Mouse (Mus musculus): Measurements from ENCODE around the gene Enthd1. TPM values are rescaled to one million over a fixed set of nuclear protein-coding genes. Genes with fewer than 3 reads are reported as not detected.
"Not testable (repeated sequence)": the region's sequence is repeated elsewhere in the genome, so short reads cannot be mapped to it uniquely, and the experiment has no call there.

The Enthd1 gene
- total and polyA plus RNA-seq, 2 experiments from 2014 or later = not detected

- Histone ChIP-seq H3K4me1 (ENCODE audit: insufficient read depth, low read length) (peaks cover 8% of the 10 kb centered on the region; the same call in 1 of the 2 replicates), H3K27me3 (ENCODE audit: insufficient read depth, low read length) (no peaks in the 10 kb centered on the region), H3K36me3 (ENCODE audit: insufficient read depth, low read length) (no peaks in the 10 kb centered on the region), H3K27ac (ENCODE audit: low read depth, low read length) (no peak overlapping the region), H3K9me3 (ENCODE audit: low read length) (no peaks in the 10 kb centered on the region), H3K4me2 (ENCODE audit: low read depth, low read length, poor library complexity, severe bottlenecking) (no peak overlapping the region), H3K9ac (replicated peaks; ENCODE audit: low read length, poor library complexity, severe bottlenecking) (no peak overlapping the region), H3K4me3 (ENCODE audit: low read depth, low read length) (no peak overlapping the region)
- no peak for ATAC-seq (ENCODE audit: low FRiP score)
- DNase-seq (ENCODE audit: low spot score) = no peak
- WGBS = 77% methylated on average over 3 of the region's 3 CpGs
- TF ChIP-seq CTCF (IDR thresholded peaks at IDR 0.05) = no peak
Observed at GRCm38 (mm10) chr15:80516525-80516924, 48.4 kb downstream of the Enthd1 start.

- no peaks in the 10 kb centered on the region for H3K4me1 ChIP-seq (ENCODE audit: insufficient read depth, low read length)
- peak; percentile 32 for DNase-seq (ENCODE audit: low spot score)
- H3K9me3 ChIP-seq (ENCODE audit: low read length) = no peaks in the 10 kb centered on the region
Observed at GRCm38 (mm10) chr15:80505086-80505485, 59.9 kb downstream of the Enthd1 start.

GRCm38 (mm10) chr15:80503155-80503554, 61.8 kb downstream of the Enthd1 start:
- WGBS = 95% methylated on average over 4 of the region's 4 CpGs
- H3K36me3 ChIP-seq (ENCODE audit: insufficient read depth, low read length) = not testable (repeated sequence)

More at GRCm38 (mm10) chr15:80505086-80505485, 59.9 kb downstream of the Enthd1 start:
- no peak for ATAC-seq (ENCODE audit: low FRiP score)
- WGBS = 12% methylated on average over 4 of the region's 4 CpGs
- Histone ChIP-seq H3K27ac (ENCODE audit: low read depth, low read length) (no peak overlapping the region), H3K27me3 (ENCODE audit: insufficient read depth, low read length) (no peaks in the 10 kb centered on the region), H3K4me2 (ENCODE audit: low read depth, low read length, poor library complexity, severe bottlenecking) (no peak overlapping the region), H3K4me3 (ENCODE audit: low read depth, low read length) (no peak overlapping the region), H3K36me3 (ENCODE audit: insufficient read depth, low read length) (no peaks in the 10 kb centered on the region), H3K9ac (replicated peaks; ENCODE audit: low read length, poor library complexity, severe bottlenecking) (no peak overlapping the region)
- TF ChIP-seq CTCF (IDR thresholded peaks at IDR 0.05) = no peak

GRCm38 (mm10) chr15:80502741-80503140, 62.2 kb downstream of the Enthd1 start:
- no peaks in the 10 kb centered on the region for H3K36me3 ChIP-seq (ENCODE audit: insufficient read depth, low read length)
- no peaks in the 10 kb centered on the region for H3K27me3 ChIP-seq (ENCODE audit: insufficient read depth, low read length)
- TF ChIP-seq CTCF (IDR thresholded peaks at IDR 0.05) = no peak
- no peaks in the 10 kb centered on the region for H3K9me3 ChIP-seq (ENCODE audit: low read length)
- H3K4me2 ChIP-seq (ENCODE audit: low read depth, low read length, poor library complexity, severe bottlenecking) = no peak overlapping the region
- H3K27ac ChIP-seq (ENCODE audit: low read depth, low read length) = no peak overlapping the region
- no peak for ATAC-seq (ENCODE audit: low FRiP score)
- no peak for DNase-seq (ENCODE audit: low spot score)
- no peak overlapping the region for H3K4me3 ChIP-seq (ENCODE audit: low read depth, low read length)
- no peaks in the 10 kb centered on the region for H3K4me1 ChIP-seq (ENCODE audit: insufficient read depth, low read length)
- WGBS = 92% methylated on average over 2 of the region's 2 CpGs
- no peak overlapping the region for H3K9ac ChIP-seq (replicated peaks; ENCODE audit: low read length, poor library complexity, severe bottlenecking)

More at GRCm38 (mm10) chr15:80503155-80503554, 61.8 kb downstream of the Enthd1 start:
- not testable (repeated sequence) for H3K27me3 ChIP-seq (ENCODE audit: insufficient read depth, low read length); H3K4me1 ChIP-seq (ENCODE audit: insufficient read depth, low read length); DNase-seq (ENCODE audit: low spot score); H3K4me3 ChIP-seq (ENCODE audit: low read depth, low read length); H3K27ac ChIP-seq (ENCODE audit: low read depth, low read length); ATAC-seq (ENCODE audit: low FRiP score); H3K9me3 ChIP-seq (ENCODE audit: low read length); H3K9ac ChIP-seq (replicated peaks; ENCODE audit: low read length, poor library complexity, severe bottlenecking); H3K4me2 ChIP-seq (ENCODE audit: low read depth, low read length, poor library complexity, severe bottlenecking)

GRCm38 (mm10) chr15:80501106-80502096, 63.6 kb downstream of the Enthd1 start:
- no peaks in the 10 kb centered on the region for H3K9me3 ChIP-seq (ENCODE audit: low read length)
- no peak overlapping the region for H3K27ac ChIP-seq (ENCODE audit: low read depth, low read length)
- H3K4me3 ChIP-seq (ENCODE audit: low read depth, low read length) = no peak overlapping the region
- TF ChIP-seq CTCF (IDR thresholded peaks at IDR 0.05) = no peak
- H3K9ac ChIP-seq (replicated peaks; ENCODE audit: low read length, poor library complexity, severe bottlenecking) = no peak overlapping the region
- H3K4me2 ChIP-seq (ENCODE audit: low read depth, low read length, poor library complexity, severe bottlenecking) = no peak overlapping the region
- no peak for DNase-seq (ENCODE audit: low spot score)
- H3K27me3 ChIP-seq (ENCODE audit: insufficient read depth, low read length) = no peaks in the 10 kb centered on the region
- no peaks in the 10 kb centered on the region for H3K4me1 ChIP-seq (ENCODE audit: insufficient read depth, low read length)
- ATAC-seq (ENCODE audit: low FRiP score) = no peak
- 90% methylated on average over 21 of the region's 21 CpGs for WGBS
- H3K36me3 ChIP-seq (ENCODE audit: insufficient read depth, low read length) = no peaks in the 10 kb centered on the region

GRCm38 (mm10) chr15:80500426-80500825, 64.5 kb downstream of the Enthd1 start:
- no peak for TF ChIP-seq CTCF (IDR thresholded peaks at IDR 0.05)
- Histone ChIP-seq H3K27me3 (ENCODE audit: insufficient read depth, low read length) (no peaks in the 10 kb centered on the region), H3K36me3 (ENCODE audit: insufficient read depth, low read length) (no peaks in the 10 kb centered on the region), H3K9ac (replicated peaks; ENCODE audit: low read length, poor library complexity, severe bottlenecking) (no peak overlapping the region), H3K9me3 (ENCODE audit: low read length) (no peaks in the 10 kb centered on the region), H3K27ac (ENCODE audit: low read depth, low read length) (no peak overlapping the region), H3K4me3 (ENCODE audit: low read depth, low read length) (no peak overlapping the region), H3K4me2 (ENCODE audit: low read depth, low read length, poor library complexity, severe bottlenecking) (no peak overlapping the region), H3K4me1 (ENCODE audit: insufficient read depth, low read length) (no peaks in the 10 kb centered on the region)
- ATAC-seq (ENCODE audit: low FRiP score) = no peak
- no peak for DNase-seq (ENCODE audit: low spot score)
- WGBS = 66% methylated on average over 10 of the region's 10 CpGs

GRCm38 (mm10) chr15:80497733-80498132, 67.2 kb downstream of the Enthd1 start:
- not testable (repeated sequence) for H3K4me2 ChIP-seq (ENCODE audit: low read depth, low read length, poor library complexity, severe bottlenecking); ATAC-seq (ENCODE audit: low FRiP score); H3K9ac ChIP-seq (replicated peaks; ENCODE audit: low read length, poor library complexity, severe bottlenecking); H3K4me3 ChIP-seq (ENCODE audit: low read depth, low read length); DNase-seq (ENCODE audit: low spot score); H3K4me1 ChIP-seq (ENCODE audit: insufficient read depth, low read length); H3K36me3 ChIP-seq (ENCODE audit: insufficient read depth, low read length); H3K27ac ChIP-seq (ENCODE audit: low read depth, low read length); H3K27me3 ChIP-seq (ENCODE audit: insufficient read depth, low read length); H3K9me3 ChIP-seq (ENCODE audit: low read length)
- 83% methylated on average over 3 of the region's 3 CpGs for WGBS

All from midbrain, postnatal 0 days (tissue).